Mouse (Mus musculus): ENCODE results near the gene Slc6a19.
A peak's percentile ranks its signal among the peaks of the same experiment; 100 is the strongest.

The Slc6a19 gene

GRCm38 (mm10) chr13:73660163-73660695, 44.4 kb downstream of the Slc6a19 start:
- no peak for DNase-seq (ENCODE audit: low read depth, low spot score)

DNA sequence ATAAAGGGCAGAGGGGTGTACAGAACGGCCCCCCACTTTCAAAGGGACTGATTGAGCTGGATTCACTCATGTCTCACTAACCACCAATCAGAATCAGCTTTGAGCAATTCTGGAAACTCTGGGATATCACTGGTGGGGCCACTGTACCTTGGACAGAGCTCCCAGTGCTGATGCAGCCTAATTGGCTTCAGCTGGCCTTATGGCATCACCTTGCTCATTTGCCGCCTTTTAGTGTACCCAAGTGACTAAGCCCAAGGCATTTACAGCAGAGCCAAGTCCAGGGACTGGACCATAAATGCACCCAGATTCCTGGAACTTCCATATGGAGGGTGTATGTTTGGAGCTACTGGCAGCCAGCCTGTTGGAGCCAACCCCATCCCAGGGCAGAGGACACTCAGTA, 45.7 kb downstream of the Slc6a19 start:
- DNase-seq (ENCODE audit: low read depth, low spot score): no peak

GRCm38 (mm10) chr13:73654976-73655375, 49.7 kb downstream of the Slc6a19 start:
- DNase-seq (ENCODE audit: low read depth, low spot score): no peak

- DNase-seq (ENCODE audit: low read depth, low spot score): no peak
These were observed 51.4 kb downstream of the Slc6a19 start for GRCm38 (mm10) chr13:73653266-73653665.

DNA sequence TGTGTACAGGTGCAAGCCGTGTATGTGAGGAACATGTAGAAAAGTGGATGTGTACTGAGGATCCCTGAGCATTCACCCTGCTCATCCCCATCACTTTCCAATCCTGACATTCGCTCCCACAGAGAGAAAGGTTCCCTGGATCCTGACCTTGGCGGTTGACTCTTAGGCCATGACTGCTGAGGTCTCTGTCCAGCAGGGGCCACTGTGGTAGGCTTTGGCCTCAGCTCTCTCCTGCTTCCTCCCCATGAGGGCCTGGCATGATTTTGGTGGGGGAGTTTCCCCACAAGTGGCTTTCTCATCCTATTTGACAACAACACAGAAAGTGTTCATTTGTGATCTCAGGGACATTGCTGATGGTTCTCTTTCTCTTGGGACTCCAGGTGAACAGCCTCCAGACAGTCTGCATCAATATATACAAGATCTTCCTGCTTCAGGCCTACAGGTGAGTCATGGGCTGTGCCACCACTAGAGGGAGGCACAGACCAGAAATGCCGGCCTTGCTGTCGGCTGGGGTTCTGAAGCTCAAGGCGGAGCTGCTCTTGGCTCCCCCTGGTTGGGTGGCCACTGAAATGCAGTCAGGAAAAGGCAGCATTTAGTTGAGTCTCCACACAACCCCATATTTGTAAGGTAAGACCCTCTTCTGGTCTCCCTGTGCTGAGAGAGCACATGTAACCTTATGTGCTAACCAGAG, 58.1 kb downstream of the Slc6a19 start:
- peak; percentile 36 for DNase-seq (ENCODE audit: low read depth, low spot score)

- DNase-seq (ENCODE audit: low read depth, low spot score): no peak
These were observed 63.4 kb downstream of the Slc6a19 start for GRCm38 (mm10) chr13:73641296-73641695.

GRCm38 (mm10) chr13:73637826-73638225, 66.8 kb downstream of the Slc6a19 start:
- no peak for DNase-seq (ENCODE audit: low read depth, low spot score)

- no peak for DNase-seq (ENCODE audit: low read depth, low spot score)
These were observed 72.8 kb downstream of the Slc6a19 start for GRCm38 (mm10) chr13:73631837-73632236.

All from telencephalon, adult 2 months (tissue).